Mouse (Mus musculus) kidney, postnatal 4 days (tissue): ENCODE data around the gene Zbtb20.

Source experiments
- DNase-seq, 2 experiments: peaks; one replicate each; pipeline ENCODE4 v3.0.0; 2021; ENCODE audit warnings: mixed read lengths in 2 of 2

Zbtb20 gene

DNA sequence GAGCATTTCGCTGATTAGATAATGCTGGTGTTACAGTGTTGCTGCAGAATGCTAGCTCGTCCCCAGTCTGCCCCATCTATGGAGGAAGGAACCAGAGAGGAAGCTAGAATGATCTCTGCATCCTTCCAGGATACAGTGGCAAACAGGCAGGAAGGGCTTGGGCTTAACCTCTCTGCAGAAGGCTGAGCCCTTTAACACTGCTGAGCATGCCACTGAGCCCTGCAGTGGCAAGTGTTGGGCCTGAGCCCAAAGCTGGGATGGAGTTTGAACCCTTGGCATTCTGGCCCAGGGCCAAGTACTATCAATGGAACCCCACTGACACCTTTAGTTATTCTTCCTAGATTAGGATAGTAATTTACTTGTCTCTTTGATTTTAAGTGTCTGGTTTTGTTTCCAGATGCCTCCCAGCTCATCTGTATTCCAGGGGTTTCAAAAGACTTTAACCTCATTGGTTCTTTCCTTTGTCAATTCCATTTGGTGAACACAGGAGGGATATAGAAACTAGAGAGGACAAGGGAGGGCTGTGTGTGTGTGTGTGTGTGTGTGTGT lies 532.0 kb downstream of the Zbtb20 start:
- peak; percentile 49 to 64 for DNase-seq

DNA sequence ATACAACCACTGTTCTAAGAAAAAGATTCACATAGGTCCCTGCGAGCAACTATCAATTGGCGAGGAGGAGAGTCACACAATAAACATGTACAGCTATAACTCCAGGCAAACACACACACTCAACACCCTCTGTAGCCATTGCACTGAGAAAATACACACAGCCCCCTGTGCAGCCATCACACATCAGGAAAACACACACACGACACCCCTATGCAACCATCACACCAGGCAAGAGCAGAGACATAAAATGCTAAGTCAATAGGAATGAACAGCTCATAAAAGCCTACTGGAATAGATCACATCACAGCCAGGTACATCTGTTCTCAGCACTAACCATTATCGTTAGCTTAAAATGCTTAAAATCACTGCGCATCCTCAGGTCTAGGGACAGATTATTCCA lies 532.9 kb downstream of the Zbtb20 start:
- no peak for DNase-seq

DNA sequence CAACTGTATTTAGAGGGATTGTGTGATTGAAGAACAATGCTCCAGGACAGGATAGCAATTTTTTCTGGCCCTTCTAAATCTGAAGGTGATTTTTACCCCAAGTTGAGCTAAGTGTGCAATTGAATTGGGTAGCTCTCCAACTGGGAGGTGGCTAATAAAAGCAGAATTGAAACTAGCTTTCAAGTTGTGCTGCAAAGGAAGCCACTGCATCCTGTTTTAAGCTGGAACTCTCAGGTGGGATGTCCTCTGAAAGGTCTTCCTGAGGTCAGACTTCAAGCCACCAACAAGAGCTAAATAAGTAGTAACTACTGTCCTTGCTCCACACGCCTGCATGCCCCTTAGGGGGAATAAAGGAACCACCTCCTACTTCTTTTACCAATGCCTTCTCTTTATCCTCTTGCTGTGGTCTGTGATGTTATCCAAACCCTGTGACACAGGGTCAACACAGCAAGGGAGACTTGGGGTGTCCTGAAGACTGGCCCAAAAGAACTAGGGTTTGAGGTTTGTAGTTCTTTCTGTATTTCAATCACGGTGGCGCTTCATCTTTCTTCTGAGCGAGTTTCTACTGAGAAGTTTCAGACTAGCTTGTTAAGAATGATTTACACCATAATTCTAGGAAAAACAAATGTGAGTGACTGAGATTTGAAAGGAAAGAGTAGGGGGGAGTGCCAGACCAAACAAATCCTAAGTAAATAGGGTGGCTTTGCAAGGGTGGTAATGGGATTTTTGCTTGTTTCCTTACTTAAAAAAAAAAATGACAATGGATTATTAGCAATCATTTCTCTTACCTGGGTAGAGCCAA lies 533.6 kb downstream of the Zbtb20 start:
- no peak for DNase-seq

DNA sequence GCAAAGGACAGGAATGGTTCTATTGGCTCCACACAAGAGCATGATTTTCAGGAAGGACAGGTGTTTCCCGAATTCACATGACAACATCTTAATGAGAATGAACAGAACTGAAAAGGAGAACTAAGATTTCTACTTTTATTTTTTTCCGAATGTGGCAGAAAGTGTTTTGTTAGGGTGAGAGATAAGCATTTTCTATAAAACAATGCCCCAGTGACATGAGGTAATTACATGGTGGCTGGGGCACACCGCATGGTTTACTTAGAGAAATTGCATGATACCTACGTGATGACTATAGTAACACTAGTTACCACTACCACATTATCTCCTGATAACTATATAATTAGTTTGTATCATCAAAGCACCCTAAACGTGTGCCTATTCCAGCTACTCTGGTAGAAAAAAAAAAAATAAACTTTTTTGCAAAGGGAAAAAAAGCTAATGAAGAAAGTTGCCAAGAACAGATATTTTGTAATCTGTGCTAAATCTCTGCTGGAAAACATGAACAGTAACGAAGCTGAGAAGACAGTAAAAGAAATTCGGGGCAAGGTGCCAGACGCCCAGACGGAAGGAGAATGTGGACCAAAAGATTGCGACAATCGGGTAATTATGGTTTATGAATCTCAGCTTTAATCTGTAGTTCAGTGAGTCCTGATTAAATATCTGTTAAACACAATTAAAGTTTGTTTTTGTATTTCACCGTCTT lies 534.4 kb downstream of the Zbtb20 start:
- DNase-seq, result peak; percentile 54 to 71

DNA sequence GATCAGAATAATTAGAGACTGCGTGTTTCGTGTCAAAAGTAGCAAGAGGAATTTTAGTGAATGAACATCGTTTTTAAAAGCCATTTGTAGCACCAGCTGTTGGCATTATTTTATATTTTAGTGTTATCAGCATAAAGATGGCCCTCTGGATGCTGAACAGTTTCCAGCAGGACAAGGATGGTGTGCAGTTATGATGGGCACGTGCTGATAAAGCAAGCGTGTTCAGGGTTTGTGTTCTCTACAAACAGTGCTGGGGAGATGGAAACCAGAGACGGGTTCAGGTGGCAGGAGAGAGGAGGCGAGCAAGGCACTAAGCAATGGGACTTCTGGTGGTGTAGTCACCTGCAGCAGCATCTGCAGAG lies 534.9 kb downstream of the Zbtb20 start:
- no peak for DNase-seq

DNA sequence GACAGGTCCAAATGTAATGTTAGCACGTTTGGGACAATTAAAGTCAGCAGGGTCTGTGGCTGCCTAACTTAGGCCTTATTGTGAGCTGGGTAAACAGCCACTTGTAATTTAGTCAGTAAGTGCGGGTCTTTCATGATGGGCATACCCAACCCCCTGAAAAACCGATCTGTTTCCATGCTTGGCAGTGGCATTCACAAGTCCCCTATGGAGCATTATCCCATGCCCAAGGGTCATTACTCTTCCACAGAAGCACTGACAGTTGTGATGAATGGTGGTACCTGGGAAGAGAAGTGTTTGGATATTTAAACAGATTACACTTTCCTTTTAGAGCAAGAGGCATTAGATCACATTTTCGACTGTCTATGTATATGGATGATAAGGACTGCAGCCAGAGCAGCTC lies 540.2 kb downstream of the Zbtb20 start:
- no peak for DNase-seq

DNA sequence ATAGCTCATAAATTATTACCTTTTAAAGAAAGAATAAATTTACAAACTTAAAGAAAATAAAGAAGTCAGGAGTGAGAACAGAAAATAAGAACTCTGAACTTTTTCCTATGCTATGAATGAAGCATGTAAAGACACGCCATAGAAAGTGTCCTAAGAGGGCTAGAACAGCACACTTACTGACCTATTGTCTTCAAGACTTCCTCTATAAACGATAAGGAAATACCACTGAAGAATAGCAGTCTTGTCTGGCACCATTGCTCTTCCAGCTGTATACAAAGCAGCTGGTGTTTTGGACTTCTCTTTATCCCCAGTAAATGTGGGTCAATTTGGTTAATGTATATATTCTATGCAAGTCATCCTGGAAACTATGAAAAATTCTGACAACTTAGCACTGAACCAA lies 544.2 kb downstream of the Zbtb20 start:
- DNase-seq, result no peak

DNA sequence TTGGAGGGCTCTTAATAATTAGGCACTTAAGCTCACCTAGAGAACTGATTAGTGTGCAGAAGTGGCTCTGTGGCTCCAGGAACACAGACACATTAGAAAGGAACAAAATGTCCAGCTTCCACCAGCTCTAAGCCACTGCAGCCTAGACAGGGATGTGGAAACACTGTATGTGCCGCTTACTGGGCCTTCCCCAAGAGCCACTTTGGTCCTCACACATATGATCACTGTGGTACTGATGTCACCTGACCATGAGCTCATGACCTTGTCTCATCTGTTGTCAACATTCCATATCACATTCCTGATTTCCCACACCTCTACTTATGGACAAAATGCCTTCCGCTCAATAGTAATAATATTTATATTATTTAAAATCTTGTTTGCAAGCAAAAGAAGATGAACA lies 553.3 kb downstream of the Zbtb20 start:
- DNase-seq, result no peak

DNA sequence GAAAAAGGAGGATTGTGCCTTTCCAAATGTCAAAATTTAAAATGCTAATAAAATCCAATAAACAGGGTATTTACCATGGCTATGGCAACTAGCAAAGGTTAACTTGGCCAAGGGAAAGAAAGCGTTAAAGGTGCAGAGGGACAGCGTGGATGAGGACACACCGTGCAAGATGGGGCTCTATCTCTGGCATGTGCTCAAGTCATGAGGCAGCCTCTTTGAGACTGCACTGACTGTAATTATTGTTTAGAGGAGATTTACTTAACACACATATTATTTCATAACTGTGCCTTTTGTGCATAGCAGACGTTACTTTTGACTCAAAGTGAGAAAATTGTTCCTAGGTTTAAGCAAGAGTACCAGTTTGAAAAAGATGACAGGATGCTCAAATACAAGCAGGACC lies 554.3 kb downstream of the Zbtb20 start:
- no peak for DNase-seq

DNA sequence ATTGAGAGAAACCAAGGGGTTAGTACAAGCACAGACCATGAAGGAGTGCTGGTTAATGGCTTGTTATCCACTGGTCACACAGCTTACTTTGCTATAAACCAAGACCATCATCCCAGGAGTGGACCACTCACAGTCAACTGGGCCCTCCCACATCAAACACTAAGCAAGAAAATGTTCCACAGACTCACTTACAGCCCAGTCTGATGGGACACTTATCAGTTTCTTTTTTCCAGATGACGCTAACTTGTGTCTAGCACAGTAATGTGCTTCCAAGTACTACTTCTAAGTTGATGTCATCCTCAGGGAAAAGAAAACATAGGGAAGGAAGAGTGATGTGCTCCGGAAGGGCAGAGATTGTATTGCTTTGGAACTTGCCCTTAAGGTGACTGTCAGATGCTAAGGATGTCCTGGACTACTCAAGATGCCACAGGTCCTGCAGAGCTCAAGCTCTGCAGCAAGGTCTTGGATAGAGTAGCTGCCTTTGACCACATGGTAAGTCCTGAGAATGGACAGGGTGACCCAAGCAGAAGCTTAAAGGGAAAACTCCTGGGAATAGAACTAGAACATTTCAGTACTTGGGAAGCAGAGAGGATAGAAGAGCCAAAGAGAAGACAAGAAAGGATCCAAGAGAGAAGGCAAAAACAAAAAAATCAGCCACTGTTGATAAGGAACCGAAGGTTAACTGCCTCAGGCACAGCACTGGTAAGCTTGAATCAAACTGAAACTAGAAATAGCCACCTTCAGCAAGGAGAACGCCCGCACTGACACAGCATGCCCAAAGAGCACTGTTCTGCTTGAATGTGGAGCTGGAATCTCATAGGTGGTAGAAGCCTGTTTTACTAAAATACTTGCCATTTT lies 556.1 kb downstream of the Zbtb20 start:
- no peak for DNase-seq

DNA sequence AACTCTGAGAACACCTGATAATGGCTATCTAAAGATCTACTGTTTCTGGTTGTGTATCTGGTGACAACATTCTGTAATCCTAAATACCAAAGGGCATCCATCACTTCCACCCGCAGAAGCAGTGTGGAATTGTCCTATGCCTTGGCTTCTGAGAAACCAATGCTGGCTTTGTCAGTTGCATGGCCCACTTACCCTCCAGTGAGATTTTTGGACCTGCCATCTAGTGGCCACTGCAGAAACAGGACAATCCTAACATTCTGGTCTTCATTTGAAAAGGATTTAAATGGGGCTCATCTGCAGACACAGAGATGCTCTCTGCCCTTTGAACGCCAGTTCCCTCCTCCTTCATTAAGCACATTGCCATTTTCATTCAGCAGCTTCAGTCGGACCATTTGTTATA lies 559.3 kb downstream of the Zbtb20 start:
- DNase-seq, result peak; percentile 38 to 49

DNA sequence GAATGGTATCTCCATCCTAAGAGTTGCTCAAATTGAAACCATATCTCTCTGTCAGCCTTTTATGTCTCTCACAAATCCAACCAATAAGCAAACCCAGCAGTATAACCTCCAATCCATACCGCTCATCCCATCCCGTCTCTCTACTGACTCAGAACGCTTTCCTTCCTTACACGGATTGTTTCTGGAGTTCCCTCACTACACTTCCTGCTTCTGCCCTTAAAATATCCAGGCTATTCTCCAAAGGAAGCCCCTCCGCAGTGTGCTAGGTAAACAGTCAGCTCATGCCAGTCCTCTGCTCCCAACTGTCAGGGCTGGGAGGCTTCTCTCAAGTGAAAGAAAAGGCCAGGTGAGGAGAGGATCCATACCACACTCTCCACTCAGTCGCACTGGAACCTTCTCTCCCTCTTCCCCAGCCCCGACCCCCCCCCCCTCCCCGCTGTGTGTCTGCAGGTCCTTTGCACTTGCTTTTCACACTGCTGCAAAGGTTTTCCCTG lies 563.2 kb downstream of the Zbtb20 start:
- no peak for DNase-seq

DNA sequence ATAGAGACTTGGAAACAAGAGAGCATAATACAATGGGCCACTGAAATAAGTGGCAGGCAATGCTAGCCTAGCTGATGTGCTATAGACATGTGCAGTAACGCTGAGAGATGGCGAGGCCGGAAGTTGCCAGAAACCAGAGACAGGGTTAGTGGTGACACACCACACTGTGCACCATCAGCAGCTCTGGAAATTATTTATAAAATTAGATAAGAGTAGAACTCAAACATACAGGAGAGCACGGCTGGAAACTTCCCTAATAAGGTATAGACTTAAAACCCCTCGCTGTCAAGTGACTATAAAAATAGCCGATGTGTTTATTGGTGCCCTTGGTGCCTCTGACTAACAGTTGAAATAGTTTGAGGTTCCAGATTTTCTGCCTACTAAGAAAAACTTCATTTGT lies 565.7 kb downstream of the Zbtb20 start:
- DNase-seq, result no peak

DNA sequence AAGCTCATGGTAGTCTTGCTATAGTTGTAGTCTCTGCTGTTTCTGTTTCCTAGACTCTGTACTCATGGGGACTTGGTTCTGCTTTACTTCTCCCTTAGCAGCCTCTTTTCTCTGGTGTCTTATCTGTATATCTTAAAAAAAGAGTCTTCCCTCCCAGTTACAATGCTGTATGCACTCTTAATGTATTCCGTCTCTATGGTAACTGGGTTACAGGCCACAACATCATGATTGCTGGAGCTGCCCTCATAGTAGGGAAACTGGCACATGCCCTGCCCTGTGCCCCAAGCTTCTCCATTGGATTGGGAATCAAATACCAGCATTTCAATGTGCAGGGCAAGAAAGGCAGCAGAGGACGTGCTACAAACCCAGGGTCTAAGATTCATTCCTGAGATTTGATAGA lies 567.4 kb downstream of the Zbtb20 start:
- no peak for DNase-seq

DNA sequence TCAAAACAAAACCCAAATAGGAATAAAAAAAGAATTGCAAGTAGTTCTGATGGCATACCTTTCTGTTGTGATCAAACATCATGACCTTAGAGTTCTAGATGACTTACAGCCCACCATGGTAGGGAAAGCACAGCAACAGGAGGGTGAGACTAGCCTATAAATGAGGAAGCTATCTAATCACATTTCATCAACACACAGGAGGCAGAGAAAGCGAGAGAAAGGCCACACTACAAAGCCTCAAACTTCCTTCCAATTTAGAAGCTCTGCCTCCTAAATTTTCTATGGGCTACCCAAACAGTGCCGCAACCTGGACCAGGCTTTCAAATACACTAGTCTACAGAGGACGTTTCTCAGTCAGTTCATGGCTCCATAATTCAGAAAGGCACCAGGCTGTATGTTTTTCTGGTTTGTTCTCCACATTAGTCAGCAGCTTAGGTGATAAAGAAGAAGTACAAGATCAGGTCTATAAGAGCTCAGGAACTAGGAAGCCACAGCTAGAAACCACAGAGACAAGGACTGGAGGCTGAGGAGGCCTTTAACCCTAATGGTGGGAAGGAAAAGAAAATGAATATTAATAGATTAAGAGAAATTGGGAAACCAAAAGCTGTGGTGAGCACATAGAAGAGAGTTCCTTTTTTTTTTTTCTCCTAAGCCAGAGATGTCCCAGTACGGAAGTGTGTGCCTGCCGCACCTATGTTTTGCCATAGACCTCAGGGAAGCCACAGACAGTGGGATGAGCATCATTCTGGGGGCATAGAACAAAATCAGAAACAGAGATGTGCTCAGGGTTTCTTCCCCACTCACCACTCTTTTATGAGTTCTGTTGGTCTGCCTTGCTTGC lies 572.7 kb downstream of the Zbtb20 start:
- DNase-seq, result no peak

DNA sequence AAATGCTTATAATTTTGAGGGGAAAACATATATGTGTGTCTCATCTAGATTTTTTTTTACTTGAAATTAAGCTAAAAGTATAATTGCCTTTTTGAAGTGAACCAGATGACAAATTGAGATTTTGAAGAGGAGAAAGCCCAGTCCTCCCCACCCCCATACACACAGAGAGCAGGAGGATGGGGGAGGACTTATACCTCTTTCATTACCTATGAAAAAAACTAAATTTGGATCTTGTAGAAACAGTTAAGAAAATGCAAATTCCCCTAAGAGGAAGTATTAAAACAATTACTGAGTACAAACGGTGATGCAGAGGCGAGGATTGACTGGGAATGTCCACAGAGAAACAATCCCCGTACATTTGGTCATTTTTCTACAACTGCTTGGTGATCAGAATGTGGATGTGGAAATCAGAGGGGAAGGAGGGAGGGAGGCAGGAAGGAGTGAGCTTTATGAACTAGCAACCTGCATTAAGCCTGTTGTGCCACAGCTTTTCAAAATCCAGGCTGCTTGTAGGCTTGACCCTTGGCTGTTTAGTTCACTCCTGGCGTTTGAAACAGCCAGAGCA lies 578.8 kb downstream of the Zbtb20 start:
- no peak for DNase-seq

DNA sequence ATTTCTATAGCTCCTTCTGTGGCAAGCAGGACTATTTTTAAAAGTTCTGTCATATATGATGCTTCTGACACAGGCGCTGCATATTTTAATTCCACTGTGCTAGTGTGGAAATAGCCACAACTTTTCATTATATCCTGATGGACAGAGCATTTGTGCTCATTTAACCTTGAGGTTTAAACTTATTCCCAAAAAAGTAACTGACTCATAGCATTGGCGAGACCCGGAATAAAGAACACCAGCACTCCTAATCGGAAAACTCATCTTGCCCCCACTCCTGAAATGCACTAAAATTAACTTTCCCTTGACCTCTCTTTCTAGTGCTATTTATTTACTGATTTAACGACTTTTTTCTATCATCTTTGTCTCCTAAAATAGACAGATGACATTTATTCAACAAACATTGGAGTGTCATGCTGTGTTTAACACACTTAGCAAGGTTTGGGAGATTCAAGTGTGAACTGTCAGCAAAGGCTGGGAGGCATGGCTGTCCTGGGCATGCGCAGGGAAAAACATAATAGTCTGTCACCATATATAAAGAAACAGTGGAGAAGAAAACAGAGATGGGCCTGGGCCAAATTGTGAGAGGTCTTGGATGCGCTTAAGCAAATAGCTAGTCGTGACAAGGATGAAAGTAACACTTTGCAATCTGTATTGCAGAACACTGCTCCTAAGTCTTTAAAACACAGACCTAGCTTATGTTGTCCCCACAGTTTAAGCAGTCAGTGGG lies 580.9 kb downstream of the Zbtb20 start:
- no peak for DNase-seq

DNA sequence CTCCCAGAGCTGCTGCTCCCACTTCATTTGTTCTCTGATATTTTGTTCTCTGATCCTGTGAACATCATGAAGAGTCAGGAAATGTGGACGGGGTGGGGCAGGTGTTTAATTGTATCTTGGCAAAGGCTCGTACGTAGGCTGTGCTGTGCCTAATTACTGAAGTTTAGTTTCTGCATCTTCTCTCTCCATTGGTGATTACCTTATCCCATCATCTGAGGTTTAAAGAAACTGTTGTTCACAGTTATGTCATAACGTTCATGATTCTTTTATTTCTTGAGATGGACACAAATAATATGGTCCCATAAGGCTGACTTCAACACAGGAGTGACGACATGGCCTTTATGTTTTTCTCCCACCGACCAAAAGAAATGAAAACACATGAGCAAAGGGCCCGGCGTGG lies 582.1 kb downstream of the Zbtb20 start:
- no peak for DNase-seq

DNA sequence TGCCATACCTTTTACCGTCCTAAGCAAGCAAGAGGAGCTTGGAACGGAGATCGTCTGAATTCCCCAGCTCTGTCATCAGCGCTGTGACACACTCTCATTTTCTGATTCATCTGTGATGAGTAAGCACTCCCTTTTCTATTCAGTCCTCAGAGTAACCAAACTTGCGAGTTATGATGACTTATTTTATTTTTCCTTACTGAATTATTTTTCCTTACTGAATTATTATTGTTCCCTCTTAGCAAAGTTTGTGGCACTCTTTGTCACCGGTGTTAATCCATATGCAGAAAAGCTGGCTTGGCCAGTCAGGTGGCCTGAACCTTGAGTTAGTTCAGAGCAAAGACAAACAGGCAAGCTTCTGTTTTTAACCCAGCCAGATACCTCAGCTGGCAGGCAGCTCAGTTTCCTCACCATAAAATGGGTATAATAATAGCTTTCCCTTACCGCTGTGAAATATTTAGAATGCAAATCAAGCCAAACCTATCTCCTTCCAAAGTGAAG lies 583.1 kb downstream of the Zbtb20 start:
- DNase-seq, result no peak

DNA sequence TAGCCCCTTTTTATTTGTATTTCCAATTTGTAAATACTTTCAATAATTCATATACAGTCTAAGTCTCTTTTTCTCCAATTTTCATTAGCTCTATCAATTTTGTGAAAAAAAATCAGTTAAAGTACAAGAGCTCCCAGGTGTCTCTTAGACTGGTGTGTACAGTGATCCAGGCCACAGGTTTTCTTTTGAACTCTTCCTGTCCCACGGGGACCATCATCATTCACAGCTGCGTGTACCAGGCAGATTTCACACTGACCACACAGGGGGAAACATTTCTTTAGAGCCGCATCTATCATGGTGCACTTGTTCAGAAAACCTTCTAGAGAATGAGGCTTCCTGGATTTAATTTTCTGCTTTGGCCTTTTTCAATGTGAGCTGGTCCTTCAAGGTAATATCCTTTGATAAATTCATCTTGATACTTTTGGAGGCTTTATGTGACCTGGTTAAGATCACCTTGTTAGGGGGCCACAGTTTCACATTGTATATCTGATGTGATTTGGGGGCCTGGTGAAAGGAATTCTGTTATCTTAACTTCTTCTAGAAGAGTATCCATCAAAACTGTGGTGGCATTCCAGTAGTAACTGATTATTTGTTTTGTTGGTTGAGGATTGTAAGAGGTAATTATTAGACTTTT lies 586.2 kb downstream of the Zbtb20 start:
- DNase-seq, result no peak
